Mouse (Mus musculus): ENCODE results near the gene Rpl41. TPM values are rescaled to one million over a fixed set of nuclear protein-coding genes. Genes with fewer than 3 reads are reported as not detected.
A peak's percentile ranks its signal among the peaks of the same experiment; 100 is the strongest.
"Not testable (repeated sequence)": the region's sequence is repeated elsewhere in the genome, so short reads cannot be mapped to it uniquely, and the experiment has no call there.

The Rpl41 gene
- polyA plus RNA-seq, 1 experiment: 2,108 TPM

- TF ChIP-seq POLR2A (IDR thresholded peaks at IDR 0.05; ENCODE audit: control insufficient read depth, extremely low read depth, insufficient read depth, low read length, poor library complexity) (no peak), CTCF (IDR thresholded peaks at IDR 0.05; ENCODE audit: borderline replicate concordance, control insufficient read depth, extremely low read depth, insufficient read depth, low read length, poor library complexity) (no peak)
- peak overlapping the region; percentile 73 for H3K4me3 ChIP-seq (ENCODE audit: control insufficient read depth, insufficient read depth, low read length)
- peaks cover 13% of the 10 kb centered on the region for H3K36me3 ChIP-seq (ENCODE audit: control insufficient read depth, insufficient read depth, low read length)
- peak; percentile 48 for DNase-seq
- H3K4me1 ChIP-seq (replicated peaks; ENCODE audit: control insufficient read depth, insufficient read depth, low read length): peaks cover 8% of the 10 kb centered on the region
- WGBS: under 1% methylated on average over 46 of the region's 46 CpGs
- H3K27me3 ChIP-seq (ENCODE audit: control insufficient read depth, insufficient read depth, low read length): no peaks in the 10 kb centered on the region
- H3K27ac ChIP-seq (ENCODE audit: control insufficient read depth, insufficient read depth, low read length): 0 out of 2 replicates have a peak overlapping the region, but pooled peaks have one; percentile 27
Measured at GRCm38 (mm10) chr10:128565206-128565787, 16.2 kb upstream of the Rpl41 start.

DNA sequence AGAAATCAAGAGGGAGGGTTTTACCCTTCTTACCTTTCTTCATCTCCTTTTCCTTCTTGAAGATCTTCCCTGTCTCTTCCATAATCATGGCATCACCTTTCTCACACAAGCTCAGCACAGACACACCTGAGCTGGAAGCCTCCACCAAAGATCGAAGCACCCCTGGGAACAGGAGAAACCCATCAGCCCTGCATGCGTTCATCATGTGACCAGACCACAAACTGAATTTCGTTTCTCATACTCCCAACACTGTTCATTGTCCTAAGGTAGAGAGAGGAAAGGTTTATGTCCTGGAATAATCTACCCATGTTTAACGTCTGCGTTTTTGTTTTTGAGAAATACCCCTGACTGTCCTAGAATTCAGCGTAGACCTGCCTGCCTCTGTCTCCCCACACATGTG lies 14.4 kb upstream of the Rpl41 start:
- peaks cover 31% of the 10 kb centered on the region for H3K36me3 ChIP-seq (ENCODE audit: control insufficient read depth, insufficient read depth, low read length)
- no peak overlapping the region for H3K4me3 ChIP-seq (ENCODE audit: control insufficient read depth, insufficient read depth, low read length)
- DNase-seq: no peak
- TF ChIP-seq POLR2A (IDR thresholded peaks at IDR 0.05; ENCODE audit: control insufficient read depth, extremely low read depth, insufficient read depth, low read length, poor library complexity) (no peak), CTCF (IDR thresholded peaks at IDR 0.05; ENCODE audit: borderline replicate concordance, control insufficient read depth, extremely low read depth, insufficient read depth, low read length, poor library complexity) (no peak)
- WGBS: 46% methylated on average over 6 of the region's 6 CpGs
- no peaks in the 10 kb centered on the region for H3K27me3 ChIP-seq (ENCODE audit: control insufficient read depth, insufficient read depth, low read length)
- H3K27ac ChIP-seq (ENCODE audit: control insufficient read depth, insufficient read depth, low read length): no peak overlapping the region
- H3K4me1 ChIP-seq (replicated peaks; ENCODE audit: control insufficient read depth, insufficient read depth, low read length): peaks cover 8% of the 10 kb centered on the region

DNA sequence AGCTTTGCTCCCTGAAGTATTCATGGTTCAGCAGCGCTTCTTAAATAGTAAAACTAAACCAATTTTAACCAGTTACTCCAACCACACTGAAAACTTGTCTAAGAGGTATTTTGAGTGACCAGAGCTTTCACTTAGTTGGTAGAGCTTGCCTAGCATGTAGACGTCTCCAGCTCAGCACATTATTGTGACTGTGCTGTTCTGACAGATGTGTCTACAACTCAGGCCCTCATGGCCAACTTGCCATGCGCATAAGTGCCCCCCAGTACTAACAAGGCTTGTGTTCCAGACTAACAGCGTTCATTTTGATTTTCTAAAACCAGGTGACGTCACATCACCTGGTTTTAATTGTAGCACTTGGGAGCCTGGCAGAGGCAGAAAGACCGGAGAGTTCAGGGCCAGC lies 7.9 kb upstream of the Rpl41 start:
- Histone ChIP-seq H3K27me3 (ENCODE audit: control insufficient read depth, insufficient read depth, low read length) (no peaks in the 10 kb centered on the region), H3K27ac (ENCODE audit: control insufficient read depth, insufficient read depth, low read length) (no peak overlapping the region), H3K4me3 (ENCODE audit: control insufficient read depth, insufficient read depth, low read length) (no peak overlapping the region), H3K4me1 (replicated peaks; ENCODE audit: control insufficient read depth, insufficient read depth, low read length) (no peaks in the 10 kb centered on the region), H3K36me3 (ENCODE audit: control insufficient read depth, insufficient read depth, low read length) (peaks cover 37% of the 10 kb centered on the region)
- 96% methylated on average over 6 of the region's 6 CpGs for WGBS
- no peak for TF ChIP-seq POLR2A (IDR thresholded peaks at IDR 0.05; ENCODE audit: control insufficient read depth, extremely low read depth, insufficient read depth, low read length, poor library complexity)
- TF ChIP-seq CTCF (IDR thresholded peaks at IDR 0.05; ENCODE audit: borderline replicate concordance, control insufficient read depth, extremely low read depth, insufficient read depth, low read length, poor library complexity): no peak
- no peak for DNase-seq

- no peak for DNase-seq
- no peak overlapping the region for H3K27ac ChIP-seq (ENCODE audit: control insufficient read depth, insufficient read depth, low read length)
- TF ChIP-seq POLR2A (IDR thresholded peaks at IDR 0.05; ENCODE audit: control insufficient read depth, extremely low read depth, insufficient read depth, low read length, poor library complexity) (no peak), CTCF (IDR thresholded peaks at IDR 0.05; ENCODE audit: borderline replicate concordance, control insufficient read depth, extremely low read depth, insufficient read depth, low read length, poor library complexity) (no peak)
- no peaks in the 10 kb centered on the region for H3K27me3 ChIP-seq (ENCODE audit: control insufficient read depth, insufficient read depth, low read length)
- H3K4me1 ChIP-seq (replicated peaks; ENCODE audit: control insufficient read depth, insufficient read depth, low read length): no peaks in the 10 kb centered on the region
- H3K36me3 ChIP-seq (ENCODE audit: control insufficient read depth, insufficient read depth, low read length): peaks cover 37% of the 10 kb centered on the region
- H3K4me3 ChIP-seq (ENCODE audit: control insufficient read depth, insufficient read depth, low read length): no peak overlapping the region
Measured at GRCm38 (mm10) chr10:128556286-128556685, 7.2 kb upstream of the Rpl41 start.

GRCm38 (mm10) chr10:128555567-128555966 lies 6.5 kb upstream of the Rpl41 start:
- WGBS: 97% methylated on average over 1 of the region's 1 CpGs
- peaks cover 31% of the 10 kb centered on the region for H3K36me3 ChIP-seq (ENCODE audit: control insufficient read depth, insufficient read depth, low read length)
- not testable (repeated sequence) for H3K4me3 ChIP-seq (ENCODE audit: control insufficient read depth, insufficient read depth, low read length); H3K27ac ChIP-seq (ENCODE audit: control insufficient read depth, insufficient read depth, low read length); H3K4me1 ChIP-seq (replicated peaks; ENCODE audit: control insufficient read depth, insufficient read depth, low read length); H3K27me3 ChIP-seq (ENCODE audit: control insufficient read depth, insufficient read depth, low read length); DNase-seq

GRCm38 (mm10) chr10:128550144-128550823 lies 1.2 kb upstream of the Rpl41 start:
- H3K27ac ChIP-seq (ENCODE audit: control insufficient read depth, insufficient read depth, low read length); H3K4me1 ChIP-seq (replicated peaks; ENCODE audit: control insufficient read depth, insufficient read depth, low read length); H3K4me3 ChIP-seq (ENCODE audit: control insufficient read depth, insufficient read depth, low read length); H3K36me3 ChIP-seq (ENCODE audit: control insufficient read depth, insufficient read depth, low read length); DNase-seq; H3K27me3 ChIP-seq (ENCODE audit: control insufficient read depth, insufficient read depth, low read length): not testable (repeated sequence)
- WGBS: 90% methylated on average over 11 of the region's 11 CpGs

- not testable (repeated sequence) for H3K4me1 ChIP-seq (replicated peaks; ENCODE audit: control insufficient read depth, insufficient read depth, low read length); H3K4me3 ChIP-seq (ENCODE audit: control insufficient read depth, insufficient read depth, low read length); H3K27me3 ChIP-seq (ENCODE audit: control insufficient read depth, insufficient read depth, low read length); H3K36me3 ChIP-seq (ENCODE audit: control insufficient read depth, insufficient read depth, low read length); H3K27ac ChIP-seq (ENCODE audit: control insufficient read depth, insufficient read depth, low read length)
- WGBS: 78% methylated on average over 6 of the region's 6 CpGs
- peak; percentile 15 for DNase-seq
Measured at GRCm38 (mm10) chr10:128549682-128550057, 565 bp upstream of the Rpl41 start.

DNA sequence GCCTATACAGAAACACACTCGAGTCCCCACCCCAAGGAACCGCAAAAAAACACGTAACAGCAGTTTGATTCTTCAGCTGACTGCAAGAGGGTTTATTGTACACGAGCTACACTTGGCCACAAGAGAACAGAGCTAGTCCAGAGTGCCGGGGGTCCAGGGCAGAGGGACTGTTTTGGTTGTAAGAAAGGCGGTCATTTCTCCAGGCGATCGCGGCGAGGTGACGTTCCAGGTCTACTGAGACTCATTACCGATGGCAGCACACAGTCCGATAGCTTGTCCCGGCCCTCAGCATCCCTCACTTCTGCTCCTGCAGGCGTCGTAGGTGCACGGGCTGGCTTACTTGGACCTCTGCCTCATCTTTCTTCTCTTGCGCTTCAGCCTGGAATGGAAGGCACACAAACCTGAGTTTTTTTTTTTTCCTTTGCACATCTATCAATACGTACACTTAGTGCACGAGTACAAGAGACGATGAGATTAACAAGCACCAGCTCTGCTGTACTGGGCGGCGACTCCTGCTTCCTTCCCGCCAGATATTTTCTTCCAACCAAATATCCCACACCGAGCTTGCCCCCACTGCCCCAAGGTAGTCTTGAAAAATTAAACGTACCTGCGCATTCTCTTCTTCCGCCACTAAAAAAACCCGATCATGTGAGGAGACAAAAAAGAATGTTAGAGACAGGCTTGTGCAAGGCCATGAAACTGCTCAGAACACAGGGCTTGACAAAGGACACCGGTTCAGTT lies 884 bp downstream of the Rpl41 start:
- H3K4me1 ChIP-seq (replicated peaks; ENCODE audit: control insufficient read depth, insufficient read depth, low read length); DNase-seq; H3K27me3 ChIP-seq (ENCODE audit: control insufficient read depth, insufficient read depth, low read length): not testable (repeated sequence)
- Histone ChIP-seq H3K4me3 (ENCODE audit: control insufficient read depth, insufficient read depth, low read length) (peak overlapping the region; percentile 54), H3K36me3 (ENCODE audit: control insufficient read depth, insufficient read depth, low read length) (peaks cover 19% of the 10 kb centered on the region), H3K27ac (ENCODE audit: control insufficient read depth, insufficient read depth, low read length) (peak overlapping the region; percentile 77)
- under 1% methylated on average over 30 of the region's 30 CpGs for WGBS

All from thymus, adult 2 months (tissue).